Mouse (Mus musculus) heart, postnatal 25 days (tissue): ENCODE measurements at regions not wholly inside any gene's neighbourhood (a gene's known extent, or its start where the extent isn't known, plus 50 kb on each side); places are given as distances from the start of the nearest gene placed in this dataset.
"Not testable (repeated sequence)": the region's sequence is repeated elsewhere in the genome, so short reads cannot be mapped to it uniquely, and the experiment has no call there.

Source experiments
- DNase-seq: peaks from one replicate; pipeline ENCODE4 v3.0.0; 2022; ENCODE audit warnings: low spot score
- intact Hi-C: fragments of 180-260 bp; cut with DNase I; formaldehyde crosslinking; loops from one replicate; pipeline ENCODE4 v1.15.1; 2025

DNA sequence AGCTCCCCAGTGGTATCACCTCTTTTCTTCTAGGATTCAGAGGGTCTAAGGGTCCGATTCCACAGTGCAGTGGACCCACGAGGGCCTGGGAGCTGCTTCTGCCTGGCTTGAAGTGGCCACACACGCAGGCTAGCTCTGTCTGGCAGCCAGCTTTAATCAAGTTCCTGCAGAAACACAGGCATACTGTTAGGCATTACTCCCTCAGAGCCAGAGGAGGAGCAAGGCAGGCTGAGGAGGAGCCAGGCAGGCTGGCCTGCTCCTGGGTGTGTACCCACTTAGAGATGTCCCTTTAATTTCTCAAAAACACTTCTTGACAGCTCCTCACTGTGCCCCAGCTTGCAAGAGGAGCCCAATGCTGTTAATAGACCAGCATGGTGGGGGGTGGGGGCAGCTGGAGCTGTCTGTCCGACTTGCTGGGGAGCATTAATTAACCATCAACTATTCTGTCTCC, 191.1 kb downstream of the Fam43a start:
- intact Hi-C loops: loop anchor here (2.0 kb wide), 1 partner anchor 80 kb away; no protein-coding TSS in a partner anchor
- peak; percentile 50 for DNase-seq

DNA sequence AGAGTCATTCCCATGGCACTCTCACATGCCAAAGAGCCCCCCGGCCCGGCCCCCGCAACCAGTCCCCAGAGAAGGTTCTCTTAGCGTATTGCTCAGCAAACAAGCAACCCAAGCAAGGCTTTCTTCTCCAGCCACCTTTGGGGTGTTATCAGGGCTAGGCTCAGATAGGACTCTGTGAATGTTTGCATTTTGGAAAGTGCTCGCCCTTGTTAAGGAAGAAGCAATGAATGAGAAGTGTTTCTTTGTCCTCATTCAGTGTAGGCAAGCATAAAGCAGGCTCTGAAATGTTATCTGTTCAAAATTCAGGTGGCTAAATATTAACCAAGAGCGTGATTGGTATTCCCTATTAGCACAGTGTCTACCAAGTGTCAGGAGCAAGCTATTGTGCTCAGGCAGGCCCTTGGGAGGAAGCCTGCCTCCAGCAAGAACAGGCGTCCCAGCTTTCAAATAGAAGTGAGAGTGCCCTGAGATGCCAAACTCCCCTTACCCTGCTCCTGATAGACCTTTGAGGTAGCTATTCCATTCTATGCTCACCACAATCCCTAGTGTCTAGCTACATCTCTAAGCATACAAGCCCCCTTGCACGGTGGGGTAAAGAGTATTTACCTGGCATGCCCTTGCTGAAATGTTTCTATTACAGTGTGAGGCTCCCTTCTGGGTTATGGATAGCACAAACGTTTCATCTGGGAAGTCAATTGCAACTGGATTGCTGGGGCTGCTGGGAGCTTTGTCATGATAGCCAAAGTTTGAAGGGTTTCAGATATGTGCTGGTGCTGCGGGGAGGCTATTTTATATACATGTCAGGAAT, 191.7 kb downstream of the Fam43a start:
- no peak for DNase-seq
- intact Hi-C loops: loop anchor here (2.0 kb wide), 1 partner anchor 80 kb away; no protein-coding TSS in a partner anchor

DNA sequence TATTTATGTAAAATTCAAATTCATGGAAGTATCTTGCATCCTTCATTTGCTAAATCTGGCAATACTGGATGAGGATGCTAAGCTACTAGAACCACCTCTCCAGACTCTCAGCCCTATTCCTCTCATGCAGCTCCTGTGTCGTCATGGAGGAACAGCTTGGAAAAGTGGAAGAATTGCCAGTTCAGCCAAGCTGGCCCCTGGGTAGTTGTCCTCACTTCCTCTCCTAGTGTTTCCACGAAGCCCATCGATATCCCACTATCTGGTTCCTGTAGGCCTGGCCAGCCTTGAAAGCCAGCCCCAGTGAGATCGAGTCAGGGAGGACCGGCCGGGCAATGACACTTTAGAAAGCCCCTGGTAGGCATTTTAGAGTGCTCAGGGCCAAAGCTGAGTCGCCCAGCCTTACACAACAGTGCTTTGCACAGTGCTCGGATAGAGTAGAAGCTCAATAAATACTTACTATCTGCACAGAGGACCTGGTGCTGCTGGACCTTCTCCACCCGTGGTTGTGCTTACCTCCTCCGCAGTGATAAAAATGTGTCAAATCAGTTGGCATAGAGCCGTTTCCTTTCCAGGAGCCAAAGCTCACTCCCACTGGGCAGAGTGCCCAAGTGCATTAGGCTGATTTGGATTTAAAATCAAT, 193.3 kb downstream of the Fam43a start:
- intact Hi-C loops: no loop called here
- DNase-seq: no peak

DNA sequence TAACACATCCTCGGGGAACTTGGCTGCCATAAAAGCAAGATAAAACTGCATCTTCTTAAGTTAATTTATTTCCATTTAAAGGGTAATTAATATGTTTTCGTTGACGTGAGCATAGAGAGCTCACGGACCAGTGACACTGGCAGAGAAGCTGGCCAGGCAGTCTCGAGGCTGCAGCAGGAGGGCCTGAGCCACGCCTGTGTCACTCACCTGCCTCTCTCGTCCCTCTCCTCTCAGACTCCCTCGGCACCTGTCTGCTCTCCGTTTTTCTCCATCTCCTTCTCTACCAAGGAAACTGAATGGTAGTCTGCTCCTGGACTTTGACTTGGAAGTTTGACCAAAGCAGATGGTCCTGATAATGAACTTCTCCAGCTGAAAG, 193.8 kb downstream of the Fam43a start:
- intact Hi-C loops: no loop called here

DNA sequence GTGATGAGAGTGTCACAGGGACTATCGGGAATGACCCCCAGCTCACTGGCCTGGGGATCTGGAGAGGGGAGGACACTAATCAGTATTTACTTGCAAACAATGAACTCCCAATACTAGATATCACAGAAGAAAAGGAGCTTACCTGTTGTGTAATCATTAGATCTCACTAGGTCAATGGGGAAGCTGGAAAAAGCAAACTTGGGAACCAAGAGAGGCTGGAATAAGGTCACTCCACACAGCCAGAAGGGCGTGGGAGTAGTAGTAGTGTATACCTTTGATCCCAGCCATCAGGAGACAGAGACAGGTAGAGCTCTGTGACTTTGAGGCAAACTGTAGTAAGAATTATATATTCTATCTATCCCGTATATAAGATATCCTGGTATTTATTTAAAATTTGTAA, 194.3 kb downstream of the Fam43a start:
- DNase-seq: no peak
- intact Hi-C loops: no loop called here

More for the DNA sequence above, 193.8 kb downstream of the Fam43a start:
- no peak for DNase-seq

DNA sequence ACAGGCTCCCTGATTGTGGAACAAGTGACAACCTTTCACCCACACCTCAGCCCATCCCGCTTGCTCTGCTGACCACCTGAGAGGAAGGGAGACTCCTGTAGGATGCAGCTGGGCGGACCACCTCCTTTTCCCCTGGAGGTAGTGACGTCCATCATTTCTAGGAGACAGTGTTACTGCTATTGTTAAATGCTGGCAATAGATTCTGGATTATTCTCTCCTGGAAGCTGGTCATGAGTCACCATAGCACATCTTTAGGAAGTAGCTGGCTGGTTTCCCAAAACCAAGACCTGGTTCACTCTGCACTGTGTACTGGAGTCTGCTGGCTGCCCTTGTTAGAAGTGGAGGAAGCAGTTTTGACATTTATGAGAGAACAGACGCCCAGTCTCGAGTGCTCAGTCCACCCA, 196.0 kb downstream of the Fam43a start:
- intact Hi-C loops: no loop called here
- peak; percentile 42 for DNase-seq

DNA sequence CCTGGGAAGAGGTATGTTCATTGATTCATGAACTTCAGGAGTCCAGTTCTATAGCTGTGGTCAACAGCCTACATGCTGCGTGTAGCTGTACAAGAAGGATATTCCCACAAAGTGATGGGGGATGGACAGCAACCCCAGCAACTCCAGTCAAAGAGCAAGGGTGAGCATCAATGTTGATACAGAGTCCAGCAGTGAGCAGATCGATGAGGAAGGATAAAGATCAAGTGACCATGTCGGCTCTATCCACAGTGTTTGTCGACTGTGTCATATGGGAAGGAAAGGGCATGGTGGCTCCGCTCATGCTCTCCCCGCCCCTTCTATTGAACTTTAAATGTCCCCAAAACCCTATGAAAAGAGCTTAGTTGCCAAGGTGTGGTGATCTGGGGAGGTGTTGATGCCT, 196.6 kb downstream of the Fam43a start:
- DNase-seq: no peak
- intact Hi-C loops: loop anchor here (2.0 kb wide), 1 partner anchor 25 kb away; no protein-coding TSS in a partner anchor

DNA sequence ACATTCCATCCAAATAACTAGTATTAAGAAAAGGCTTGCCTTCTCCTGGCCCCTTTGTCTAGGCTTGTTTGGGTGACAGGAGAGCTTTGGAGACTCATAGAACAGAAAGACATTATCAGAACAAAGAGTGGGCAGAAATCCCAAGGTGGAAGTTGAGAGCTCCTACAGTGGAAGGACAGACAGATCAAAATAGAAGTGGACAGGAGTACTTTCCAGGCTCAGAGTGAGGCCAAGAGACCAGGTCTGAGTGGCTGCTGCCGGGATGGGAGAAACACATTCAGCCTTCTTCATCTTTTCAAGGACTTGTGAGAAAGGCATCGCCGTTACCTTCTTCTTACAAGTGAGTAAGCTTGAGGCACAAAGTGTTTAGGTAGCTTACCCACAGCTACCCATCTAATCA, 197.5 kb downstream of the Fam43a start:
- intact Hi-C loops: loop anchor here (2.0 kb wide), 1 partner anchor 24 kb away; no protein-coding TSS in a partner anchor
- DNase-seq: no peak

DNA sequence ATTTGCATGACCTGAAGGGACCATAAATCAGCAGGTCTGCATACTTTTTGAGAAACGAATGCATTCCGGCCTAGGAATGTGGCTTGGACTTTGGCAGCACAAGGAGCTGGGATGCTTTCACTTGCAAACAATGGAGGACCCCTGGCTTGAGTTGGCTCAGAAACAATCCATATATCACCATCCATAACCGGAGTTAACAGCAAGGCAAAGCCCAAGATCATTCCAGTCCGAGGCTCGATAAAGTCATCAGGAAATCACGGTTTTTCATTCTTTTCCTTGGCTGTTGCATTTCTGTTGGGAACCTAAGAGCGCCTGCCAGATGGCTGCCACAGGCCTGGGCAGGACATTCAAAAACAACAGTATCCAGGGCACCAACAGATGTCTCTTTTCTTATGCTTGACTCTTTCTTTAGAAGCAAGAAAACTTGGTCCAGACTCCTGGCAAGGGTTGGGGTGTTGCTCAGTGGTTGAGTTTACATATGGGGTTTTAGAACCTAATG, 198.5 kb downstream of the Fam43a start:
- intact Hi-C loops: loop anchor here (2.0 kb wide), 1 partner anchor 23 kb away; no protein-coding TSS in a partner anchor
- no peak for DNase-seq

DNA sequence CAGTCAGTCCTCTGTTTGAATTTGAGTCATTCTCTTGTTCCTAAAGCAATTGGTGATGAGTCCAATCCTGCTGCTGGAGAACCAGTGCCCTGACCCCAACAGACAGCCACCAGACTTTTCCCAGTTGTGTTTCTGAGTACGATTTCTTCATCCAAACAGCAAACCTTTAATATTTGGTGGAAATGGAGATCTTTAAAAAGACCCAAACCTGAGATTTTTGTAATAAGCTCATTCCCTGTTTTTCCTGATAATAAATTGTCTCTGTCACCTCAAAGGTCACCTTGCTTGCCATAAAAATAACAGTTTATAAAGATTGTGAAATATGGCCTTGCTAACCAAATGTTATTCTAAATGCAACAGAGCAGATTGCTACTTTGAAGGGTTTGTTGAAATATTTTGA, 199.0 kb downstream of the Fam43a start:
- intact Hi-C loops: no loop called here
- no peak for DNase-seq

DNA sequence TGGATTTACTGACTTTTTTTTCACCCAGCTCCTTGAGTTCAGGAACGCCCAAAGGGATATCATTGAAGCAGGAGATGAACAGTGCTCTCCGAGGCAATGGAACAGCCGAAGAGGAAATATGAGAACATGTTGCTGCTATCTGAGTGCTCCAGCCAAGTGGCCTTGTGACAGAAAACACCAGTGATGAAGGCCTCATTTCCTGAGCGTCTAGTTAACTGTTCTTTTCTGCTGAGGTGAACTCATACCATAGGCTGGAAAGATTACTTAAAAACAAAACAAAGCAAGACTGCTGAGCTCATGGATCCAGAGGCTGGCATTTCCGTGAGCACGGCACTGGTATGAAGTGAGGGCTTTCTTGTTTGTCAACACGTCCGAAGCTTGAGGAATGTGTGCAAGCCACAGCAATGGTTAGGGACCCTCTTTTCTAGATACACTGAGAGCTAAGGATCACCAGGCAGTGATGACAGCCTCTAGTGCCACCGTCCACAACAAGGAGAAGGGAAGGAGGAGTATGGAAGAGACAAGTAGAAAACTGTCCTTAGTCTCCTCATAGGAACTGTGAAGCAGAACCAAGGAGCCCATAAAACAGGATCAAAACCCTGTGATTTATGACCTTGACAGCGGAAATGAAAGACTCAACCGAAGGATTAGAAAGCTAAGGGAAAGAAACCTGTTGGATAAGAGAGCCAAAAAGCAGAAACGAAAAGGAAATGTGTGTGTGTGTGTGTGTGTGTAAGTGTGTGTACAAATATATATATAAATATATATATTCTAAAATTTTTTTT, 200.4 kb downstream of the Fam43a start:
- intact Hi-C loops: no loop called here
- no peak for DNase-seq

DNA sequence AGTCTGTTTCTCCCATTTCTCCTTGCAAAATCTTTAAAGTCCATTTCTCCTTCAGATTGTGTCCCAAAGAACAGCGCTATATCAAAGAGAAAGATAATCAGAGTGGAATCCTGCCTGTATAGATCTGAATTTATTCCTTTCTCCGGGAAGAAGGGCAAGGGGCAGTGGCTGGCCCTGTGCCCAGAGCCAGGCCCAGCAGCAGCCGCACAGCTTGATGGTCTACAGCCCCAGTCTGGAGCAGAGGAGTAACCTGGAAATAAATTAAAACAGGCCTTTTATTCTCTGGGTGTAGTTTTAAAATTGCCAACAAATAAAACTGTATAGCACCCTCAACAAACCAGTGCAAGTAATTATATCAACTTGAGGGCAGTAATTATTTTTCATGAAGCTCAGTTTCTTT, 204.5 kb downstream of the Fam43a start:
- no peak for DNase-seq
- intact Hi-C loops: no loop called here

DNA sequence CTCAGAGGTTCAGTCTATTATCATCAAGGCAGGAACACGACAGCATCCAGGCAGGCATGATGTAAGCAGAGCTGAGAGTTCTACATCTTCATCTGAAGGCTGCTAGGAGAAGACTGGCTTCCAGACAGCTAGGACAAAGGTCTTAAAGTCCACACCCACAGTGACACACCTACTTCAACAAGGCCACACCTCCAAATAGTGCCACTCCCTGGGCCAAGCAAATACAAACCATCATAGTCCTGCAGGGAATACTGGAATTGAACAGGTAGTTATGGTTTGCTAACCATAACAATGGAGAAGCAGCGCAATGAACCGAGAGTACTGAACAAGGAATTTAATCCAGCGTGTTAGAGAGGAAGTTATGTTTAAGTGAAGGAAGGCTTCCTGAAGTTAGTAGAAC, 206.7 kb downstream of the Fam43a start:
- intact Hi-C loops: not testable (repeated sequence)

DNA sequence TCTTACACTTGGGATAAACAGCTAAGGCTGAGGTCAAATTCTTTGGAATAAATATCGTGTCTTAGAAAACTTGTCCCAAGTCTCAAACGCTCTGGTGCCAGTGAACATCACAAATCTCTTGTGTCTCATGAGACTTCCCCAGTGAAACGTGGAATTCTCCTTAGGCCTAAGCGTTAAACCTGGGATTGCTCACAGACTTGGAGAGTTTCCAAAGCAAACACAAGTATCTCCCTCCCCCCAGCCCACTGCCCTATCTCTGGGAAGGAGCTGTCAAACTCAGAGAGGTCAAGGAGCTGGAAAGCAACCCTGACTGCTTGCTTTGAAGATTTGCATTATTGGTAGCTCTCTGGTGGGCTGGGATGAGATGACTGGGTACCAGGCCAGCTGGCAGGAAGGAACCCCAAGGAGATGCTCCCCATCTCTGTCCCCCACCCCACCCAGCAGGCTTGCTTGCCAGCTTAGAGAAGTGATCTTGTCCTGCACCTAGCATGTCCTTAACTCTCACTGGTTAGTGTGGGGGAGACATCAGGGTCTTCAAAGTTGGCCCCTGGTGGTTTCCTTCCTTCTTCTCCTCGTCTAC, 219.1 kb downstream of the Fam43a start:
- intact Hi-C loops: no loop called here
- no peak for DNase-seq

More for the DNA sequence above, 206.7 kb downstream of the Fam43a start:
- not testable (repeated sequence) for DNase-seq

DNA sequence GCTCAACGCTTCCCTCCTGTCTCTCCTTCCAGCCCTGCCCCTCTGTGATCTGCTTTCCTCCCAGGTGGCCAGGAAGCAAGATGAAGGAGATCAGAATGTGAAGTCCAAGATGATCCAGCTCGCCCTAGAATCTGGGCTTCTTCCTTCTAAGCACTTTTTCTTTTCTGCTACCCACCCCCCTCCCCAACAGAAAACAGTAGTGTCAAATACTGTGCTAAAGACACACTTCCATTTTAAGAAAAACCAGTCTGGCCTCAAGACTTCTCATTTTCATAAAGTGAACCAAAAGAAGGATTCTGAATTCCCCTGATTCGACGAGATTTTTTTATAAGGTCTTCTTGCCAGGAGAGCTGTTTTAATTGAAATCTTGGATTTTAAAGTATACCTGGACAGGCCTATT, 219.8 kb downstream of the Fam43a start:
- intact Hi-C loops: no loop called here
- DNase-seq: no peak

DNA sequence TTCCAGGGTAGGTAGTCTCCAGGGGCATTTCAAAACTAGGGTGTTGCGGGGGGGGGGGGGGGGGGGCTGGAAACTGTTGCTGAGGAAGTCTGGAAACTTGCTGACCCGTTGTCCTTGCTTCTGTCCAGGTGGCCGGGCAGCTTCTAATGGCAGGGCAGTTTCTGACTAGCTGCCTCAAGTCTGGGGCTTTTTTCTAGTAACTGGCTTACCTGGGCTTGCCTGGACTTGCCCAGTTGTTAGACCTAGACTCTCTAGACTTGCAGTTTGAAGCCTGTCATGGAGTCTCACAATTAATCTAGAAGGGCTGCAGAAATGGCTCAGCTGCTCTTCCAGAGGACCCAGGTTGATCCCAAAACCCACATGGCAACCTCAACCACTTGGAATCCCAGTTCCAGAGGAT, 220.7 kb downstream of the Fam43a start:
- no peak for DNase-seq
- intact Hi-C loops: loop anchor here (2.0 to 5.0 kb wide), 7 partner anchors 23 to 247 kb away; no protein-coding TSS in a partner anchor

DNA sequence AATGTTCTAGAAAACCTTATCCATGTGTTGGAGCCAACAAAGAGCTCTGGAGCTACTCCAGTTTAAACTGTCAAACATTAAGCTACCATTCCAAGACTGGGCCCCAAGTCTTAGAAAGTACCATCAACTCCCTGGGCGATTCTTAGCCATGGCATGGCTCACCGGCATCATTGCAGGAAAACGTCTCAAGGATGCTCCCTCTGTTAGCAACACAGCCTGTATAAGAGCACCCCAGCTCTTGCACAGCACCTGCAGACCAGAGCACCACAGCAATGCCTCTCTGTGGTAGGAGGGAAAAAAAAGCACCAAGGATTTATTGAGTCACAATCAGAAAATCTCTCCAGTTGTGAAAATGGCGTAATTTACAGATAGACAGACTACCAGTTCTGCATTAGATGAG, 221.2 kb downstream of the Fam43a start:
- DNase-seq: no peak
- intact Hi-C loops: loop anchor here (1.0 to 5.0 kb wide), 8 partner anchors 24 to 247 kb away; no protein-coding TSS in a partner anchor

DNA sequence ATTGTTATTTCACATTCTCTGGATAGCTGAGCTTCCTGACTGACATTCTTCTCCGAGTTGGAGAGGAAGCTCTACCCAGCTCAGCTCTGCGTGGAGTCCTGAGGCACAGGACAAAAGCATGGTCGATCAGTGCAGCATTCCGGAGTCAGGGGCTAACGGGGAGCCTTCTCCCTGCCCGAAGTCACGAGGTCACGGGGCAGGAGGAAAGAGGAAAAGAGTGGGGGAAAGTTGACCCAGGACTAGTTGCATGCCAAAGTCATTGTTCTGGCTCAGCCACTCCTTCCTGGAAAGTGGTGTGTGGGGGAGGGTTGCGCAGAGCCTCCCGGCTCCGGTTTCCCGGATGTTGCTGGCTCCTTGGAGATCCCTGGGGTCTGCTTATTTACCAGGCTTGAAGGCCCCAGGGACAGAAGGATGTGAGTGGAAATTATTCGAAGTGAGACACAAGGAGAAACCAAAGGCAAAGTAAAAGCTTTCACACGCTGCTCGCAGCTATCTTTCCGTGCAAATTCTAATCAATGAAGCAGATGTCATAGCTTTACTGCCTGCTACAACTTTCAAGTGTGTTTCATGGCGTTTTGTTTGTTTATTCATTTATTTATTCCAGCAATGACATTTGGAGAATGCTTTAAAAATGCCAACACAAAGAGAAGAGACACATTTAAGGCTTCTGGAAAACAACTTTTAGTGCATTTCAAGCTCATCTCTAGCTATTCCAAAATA, 221.8 kb downstream of the Fam43a start:
- intact Hi-C loops: loop anchor here (1.0 to 5.0 kb wide), 8 partner anchors 25 to 246 kb away; no protein-coding TSS in a partner anchor

More for the DNA sequence above, 221.8 kb downstream of the Fam43a start:
- peak; percentile 76 for DNase-seq
